Mouse (Mus musculus) embryonic facial prominence, embryonic 13.5 days (tissue): ENCODE data around the gene Rxfp1. TPM values are rescaled to one million over a fixed set of nuclear protein-coding genes. Genes with fewer than 3 reads are reported as not detected.
"Not testable (repeated sequence)": the region's sequence is repeated elsewhere in the genome, so short reads cannot be mapped to it uniquely, and the experiment has no call there.

Experiments
- ATAC-seq: fragments of 200-750 bp; cut with Nextera tagmentation; 2 replicates; pipeline ENCODE4 v1.8.0; 2017; ENCODE audit warnings: low read depth; ENCODE audit not compliant: insufficient number of reproducible peaks, insufficient read depth, low FRiP score, low TSS enrichment
- H3K27ac ChIP-seq: fragments of 300-500 bp; sonication (generic); 2 replicates; pipeline ENCODE4 v1.5.1; 2015; ENCODE audit warnings: moderate library complexity, mild to moderate bottlenecking, inconsistent platforms
- H3K27me3 ChIP-seq: fragments of 300-500 bp; sonication (generic); 2 replicates; pipeline ENCODE4 v1.6.1; 2015; ENCODE audit warnings: mild to moderate bottlenecking, inconsistent platforms
- H3K36me3 ChIP-seq: fragments of 300-500 bp; sonication (generic); 2 replicates; pipeline ENCODE4 v1.6.1; 2015; ENCODE audit warnings: mild to moderate bottlenecking, inconsistent platforms
- H3K4me1 ChIP-seq: fragments of 300-500 bp; sonication (generic); 2 replicates; pipeline ENCODE4 v1.6.1; 2015; ENCODE audit warnings: inconsistent platforms
- H3K4me2 ChIP-seq: fragments of 300-500 bp; sonication (generic); 2 replicates; pipeline ENCODE4 v1.6.1; 2015; ENCODE audit warnings: moderate library complexity, mild to moderate bottlenecking, inconsistent platforms
- H3K4me3 ChIP-seq: fragments of 300-500 bp; sonication (generic); 2 replicates; pipeline ENCODE4 v1.5.1; 2015; ENCODE audit warnings: mild to moderate bottlenecking, inconsistent platforms
- H3K9ac ChIP-seq: fragments of 300-500 bp; sonication (generic); 2 replicates; pipeline ENCODE4 v1.6.1; 2015; ENCODE audit warnings: mild to moderate bottlenecking, inconsistent platforms
- H3K9me3 ChIP-seq: fragments of 300-500 bp; sonication (generic); 2 replicates; pipeline ENCODE4 v1.6.1; 2016; ENCODE audit warnings: inconsistent platforms
- WGBS: fragments of 180-500 bp; shearing (Covaris S2); methylation state at CpG from one replicate; pipeline ENCODE4 v1.1.7; 2015; ENCODE audit warnings: mixed read lengths; 5-methylcytosine and 5-hydroxymethylcytosine counted together
- polyA plus RNA-seq: library from polyadenylated mRNA; unstranded; fragments of >200 nt; fragmentation: Nextera tagmentation; extraction: Ambion mirVana; gene quantifications from 2 replicates; pipeline ENCODE4 v1.2.1, GENCODE M21; 2015

Rxfp1 gene
- polyA plus RNA-seq, 1 experiment from 2014 or later, result 2.6 TPM

DNA sequence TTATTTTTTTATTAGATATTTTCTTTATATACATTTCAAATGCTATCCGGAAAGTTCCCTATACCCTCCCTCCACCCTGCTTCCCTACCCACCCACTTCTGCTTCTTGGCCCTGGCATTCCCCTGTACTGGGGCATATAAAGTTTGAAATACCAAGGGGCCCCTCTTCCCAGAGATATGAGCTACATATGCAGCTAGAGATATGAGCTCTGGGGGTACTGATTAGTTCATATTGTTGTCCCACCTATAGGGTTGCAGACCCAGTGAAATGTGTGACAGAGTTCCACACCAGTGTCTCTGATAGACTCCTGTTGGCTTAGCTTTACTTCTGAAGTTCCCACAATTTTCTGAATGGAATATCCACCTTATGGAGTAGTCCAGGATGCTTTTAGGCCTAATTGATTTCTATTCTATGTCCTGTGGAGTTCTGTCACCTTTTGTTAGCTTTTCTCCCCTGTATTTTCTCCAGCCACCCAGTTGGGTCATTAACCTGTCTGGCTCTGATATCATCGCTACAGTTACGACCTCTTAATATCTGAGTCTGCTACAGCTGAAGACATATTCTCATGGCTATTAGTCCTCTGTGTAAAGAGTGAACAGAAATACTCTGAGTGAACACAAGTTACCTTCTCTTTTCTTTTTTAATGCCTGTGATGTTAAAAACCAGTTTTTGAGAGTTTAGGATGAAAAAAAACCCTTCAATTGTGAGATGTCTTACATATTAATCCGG, 16.8 kb downstream of the Rxfp1 start:
- no peak for ATAC-seq
- H3K4me1 ChIP-seq, result no peaks in the 10 kb centered on the region
- 85% methylated on average over 4 of the region's 4 CpGs for WGBS
- H3K27ac ChIP-seq, result no peak overlapping the region
- H3K27me3 ChIP-seq, result no peaks in the 10 kb centered on the region
- H3K4me3 ChIP-seq, result no peak overlapping the region
- no peak overlapping the region for H3K9ac ChIP-seq
- H3K4me2 ChIP-seq, result no peak overlapping the region
- H3K36me3 ChIP-seq, result no peaks in the 10 kb centered on the region
- no peaks in the 10 kb centered on the region for H3K9me3 ChIP-seq

DNA sequence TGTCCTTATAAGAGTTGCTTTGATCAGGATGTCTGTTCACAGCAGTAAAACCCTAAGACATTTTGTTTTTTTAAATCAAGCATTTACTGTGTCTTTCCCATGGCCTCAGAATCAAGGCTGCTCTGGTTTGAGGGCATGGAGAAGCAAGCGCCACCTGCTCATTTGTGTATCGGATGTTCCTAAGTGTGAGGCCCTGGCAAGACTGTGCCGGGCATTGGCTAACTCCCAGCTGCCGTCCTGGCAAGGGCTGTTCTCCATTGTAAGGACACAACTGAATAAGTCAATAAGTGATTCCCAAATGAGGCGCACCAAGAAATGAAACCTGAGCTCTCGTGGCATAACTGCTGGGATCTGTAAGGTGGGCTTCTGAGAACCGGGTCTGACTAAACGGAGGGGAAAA, 31.2 kb downstream of the Rxfp1 start:
- WGBS, result 78% methylated on average over 8 of the region's 8 CpGs
- no peak overlapping the region for H3K9ac ChIP-seq
- H3K27me3 ChIP-seq, result no peaks in the 10 kb centered on the region
- ATAC-seq, result no peak
- H3K27ac ChIP-seq, result no peak overlapping the region
- no peaks in the 10 kb centered on the region for H3K4me1 ChIP-seq
- H3K9me3 ChIP-seq, result no peaks in the 10 kb centered on the region; the same call in 1 of the 2 replicates
- no peak overlapping the region for H3K4me3 ChIP-seq
- H3K4me2 ChIP-seq, result no peak overlapping the region
- H3K36me3 ChIP-seq, result no peaks in the 10 kb centered on the region

DNA sequence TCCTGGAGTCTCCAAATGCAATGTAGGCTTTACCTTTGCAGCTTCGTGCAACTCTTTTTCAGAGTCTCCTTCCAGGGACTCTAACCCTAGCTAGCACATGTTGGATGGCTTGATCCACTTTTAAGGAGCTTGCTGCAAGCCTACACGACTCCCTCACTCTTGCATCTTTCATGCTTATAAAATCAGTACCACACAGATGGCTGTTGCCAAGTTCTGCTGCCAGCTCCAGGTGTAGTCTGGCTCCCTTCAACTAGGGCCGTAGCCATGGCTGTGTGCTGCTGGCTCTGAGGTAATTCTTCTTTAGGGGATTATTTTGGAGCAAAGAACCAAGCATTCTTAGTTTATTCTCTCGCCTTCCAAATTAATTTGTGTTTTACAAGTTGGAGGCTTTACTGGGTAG, 34.5 kb downstream of the Rxfp1 start:
- H3K4me1 ChIP-seq, result no peaks in the 10 kb centered on the region
- H3K4me2 ChIP-seq, result no peak overlapping the region
- ATAC-seq, result no peak
- no peaks in the 10 kb centered on the region for H3K36me3 ChIP-seq
- no peak overlapping the region for H3K4me3 ChIP-seq
- no peak overlapping the region for H3K27ac ChIP-seq
- H3K9me3 ChIP-seq, result no peaks in the 10 kb centered on the region
- 73% methylated on average over 4 of the region's 4 CpGs for WGBS
- H3K27me3 ChIP-seq, result no peaks in the 10 kb centered on the region
- H3K9ac ChIP-seq, result no peak overlapping the region

DNA sequence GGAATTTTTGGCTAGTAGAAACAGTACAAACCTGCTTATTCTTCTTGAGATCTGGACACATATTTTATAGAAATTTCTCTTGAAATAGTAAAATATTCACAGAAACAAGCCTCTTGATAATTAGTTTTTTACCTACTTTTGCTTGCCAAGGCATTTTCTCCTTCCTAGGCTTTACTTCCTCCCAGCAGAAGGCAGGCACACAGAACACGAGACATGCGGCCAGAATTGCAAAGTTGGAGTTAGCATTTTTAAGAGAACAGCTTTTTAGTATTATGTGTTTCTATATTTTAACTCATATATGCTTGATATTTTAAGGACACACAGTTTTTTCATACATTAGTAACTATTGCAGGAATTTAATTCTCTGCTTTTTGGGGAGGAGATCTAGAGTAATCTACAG, 45.7 kb downstream of the Rxfp1 start:
- no peak overlapping the region for H3K4me2 ChIP-seq
- no peak overlapping the region for H3K27ac ChIP-seq
- no peaks in the 10 kb centered on the region for H3K27me3 ChIP-seq
- H3K9me3 ChIP-seq, result no peaks in the 10 kb centered on the region
- no peaks in the 10 kb centered on the region for H3K4me1 ChIP-seq
- WGBS, result 83% methylated on average over 2 of the region's 2 CpGs
- H3K36me3 ChIP-seq, result no peaks in the 10 kb centered on the region
- no peak overlapping the region for H3K9ac ChIP-seq
- H3K4me3 ChIP-seq, result no peak overlapping the region
- ATAC-seq, result no peak

DNA sequence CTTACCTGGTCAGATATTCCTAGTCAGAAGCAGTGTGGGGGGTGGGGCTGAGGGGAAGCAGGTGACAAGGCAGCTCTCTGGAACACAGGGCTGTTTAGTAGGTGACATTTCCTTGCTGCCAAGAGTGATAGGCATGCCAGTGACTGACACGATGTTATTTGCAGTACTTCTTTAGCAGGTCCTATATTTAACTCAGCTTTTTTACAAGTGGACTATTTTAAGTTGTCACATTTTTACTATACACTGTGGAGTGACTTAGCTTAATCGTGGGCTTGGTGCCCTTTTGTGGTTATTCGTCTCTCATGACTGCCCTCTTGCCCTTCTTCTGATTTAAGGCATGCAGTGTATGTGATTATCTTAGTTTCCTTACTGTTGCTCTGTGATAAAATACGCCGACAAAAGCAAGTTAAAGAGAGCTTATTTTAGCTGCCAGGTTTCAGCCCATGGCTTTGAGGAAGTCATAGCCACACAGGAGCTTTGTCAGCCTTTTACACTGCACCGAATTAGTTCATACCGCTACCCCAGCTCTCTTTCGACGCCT, 47.5 kb downstream of the Rxfp1 start:
- no peaks in the 10 kb centered on the region for H3K27me3 ChIP-seq
- H3K4me1 ChIP-seq, result no peaks in the 10 kb centered on the region
- no peak overlapping the region for H3K4me2 ChIP-seq
- H3K4me3 ChIP-seq, result no peak overlapping the region
- ATAC-seq, result no peak
- WGBS, result 85% methylated on average over 9 of the region's 9 CpGs
- no peaks in the 10 kb centered on the region for H3K9me3 ChIP-seq
- no peak overlapping the region for H3K27ac ChIP-seq
- H3K9ac ChIP-seq, result no peak overlapping the region
- no peaks in the 10 kb centered on the region for H3K36me3 ChIP-seq

DNA sequence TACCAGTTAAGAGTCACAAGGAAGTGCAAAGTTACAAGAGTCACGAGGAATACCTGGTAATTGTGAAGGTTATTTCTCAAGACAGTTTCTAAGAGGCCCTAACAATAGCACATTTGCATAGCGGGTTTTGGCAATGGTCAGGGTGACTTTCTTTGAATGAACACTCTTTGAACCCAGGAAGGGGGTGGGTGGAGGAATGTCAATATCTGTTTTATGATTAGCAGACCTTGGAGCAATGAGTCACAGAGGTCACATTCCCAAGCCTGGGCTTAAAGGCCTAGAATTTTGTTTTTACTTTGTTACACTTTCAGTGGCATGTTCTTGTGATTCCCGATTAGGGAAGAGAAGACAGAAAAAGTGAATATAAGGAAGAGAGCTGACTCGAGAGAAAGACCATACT, 49.6 kb downstream of the Rxfp1 start:
- H3K4me2 ChIP-seq, H3K27ac ChIP-seq, H3K36me3 ChIP-seq, H3K27me3 ChIP-seq, H3K4me1 ChIP-seq, H3K4me3 ChIP-seq, H3K9ac ChIP-seq, ATAC-seq, H3K9me3 ChIP-seq: not testable (repeated sequence)
- 81% methylated on average over 4 of the region's 4 CpGs for WGBS

DNA sequence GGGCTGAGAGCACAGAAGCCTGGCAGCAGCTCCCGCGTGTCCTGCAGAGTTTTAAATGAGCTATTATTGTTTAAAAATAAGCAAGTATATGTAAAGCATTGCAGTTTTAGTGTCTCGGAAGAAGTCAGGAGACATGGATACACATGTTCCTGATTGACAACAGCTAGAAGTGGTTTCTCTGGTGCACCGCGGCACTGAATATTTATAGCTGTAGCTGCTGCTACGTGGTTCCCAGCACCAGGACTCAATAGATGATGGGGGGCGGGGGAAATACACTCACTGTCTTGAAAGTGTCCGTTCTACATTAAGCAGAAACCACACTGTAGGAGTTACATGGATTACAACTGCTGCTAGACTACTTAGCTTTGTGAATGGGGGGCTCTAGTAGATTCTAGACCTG, 54.2 kb downstream of the Rxfp1 start:
- Histone ChIP-seq H3K27me3 (no peaks in the 10 kb centered on the region), H3K4me3 (no peak overlapping the region), H3K27ac (no peak overlapping the region), H3K36me3 (no peaks in the 10 kb centered on the region), H3K9ac (no peak overlapping the region), H3K9me3 (no peaks in the 10 kb centered on the region), H3K4me2 (no peak overlapping the region), H3K4me1 (0 out of 2 replicates have a peak, but pooled peaks cover 5% of the 10 kb centered on the region)
- 67% methylated on average over 8 of the region's 8 CpGs for WGBS
- ATAC-seq, result no peak

DNA sequence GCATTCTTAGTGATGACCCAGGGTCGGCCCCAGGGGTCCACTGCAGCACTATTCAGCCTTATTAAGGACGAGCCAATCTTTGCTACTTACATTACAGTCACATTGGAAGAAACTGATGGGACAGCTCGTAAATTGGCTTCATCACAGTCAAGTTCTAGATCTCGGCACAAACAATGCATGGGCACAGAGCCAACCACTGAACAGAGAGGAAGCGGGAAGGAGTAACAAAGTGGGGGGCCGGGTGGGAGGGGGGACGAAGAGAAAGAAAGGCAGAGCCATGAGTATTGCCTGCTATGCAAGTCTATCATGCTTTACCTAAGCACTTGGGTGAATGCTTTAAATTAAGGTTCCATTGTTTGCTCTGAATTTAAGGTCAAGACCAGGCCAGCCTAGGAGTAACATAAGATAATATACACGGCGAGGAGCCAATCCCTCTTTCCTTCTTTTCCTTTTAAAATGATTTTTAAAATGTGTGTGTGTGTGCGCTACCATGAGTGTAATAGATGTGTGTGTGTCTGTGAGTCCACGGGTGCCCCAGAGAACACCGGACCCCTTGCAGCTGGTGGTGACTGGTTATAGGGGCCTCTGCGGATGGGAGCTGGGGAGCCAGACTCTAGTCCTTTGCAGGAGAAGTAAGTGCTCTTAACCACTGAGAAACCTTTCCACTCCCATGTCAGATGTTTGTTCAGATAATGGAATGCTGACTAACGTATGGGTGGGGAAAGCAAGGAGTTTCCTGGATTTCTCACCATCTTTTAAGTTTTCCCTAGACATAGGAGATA, 55.1 kb downstream of the Rxfp1 start:
- H3K4me1 ChIP-seq, result 0 out of 2 replicates have a peak, but pooled peaks cover 5% of the 10 kb centered on the region
- no peak overlapping the region for H3K9ac ChIP-seq
- H3K27me3 ChIP-seq, result no peaks in the 10 kb centered on the region
- H3K36me3 ChIP-seq, result no peaks in the 10 kb centered on the region
- no peak overlapping the region for H3K27ac ChIP-seq
- ATAC-seq, result no peak
- no peaks in the 10 kb centered on the region for H3K9me3 ChIP-seq
- 66% methylated on average over 14 of the region's 14 CpGs for WGBS
- H3K4me3 ChIP-seq, result no peak overlapping the region
- no peak overlapping the region for H3K4me2 ChIP-seq

DNA sequence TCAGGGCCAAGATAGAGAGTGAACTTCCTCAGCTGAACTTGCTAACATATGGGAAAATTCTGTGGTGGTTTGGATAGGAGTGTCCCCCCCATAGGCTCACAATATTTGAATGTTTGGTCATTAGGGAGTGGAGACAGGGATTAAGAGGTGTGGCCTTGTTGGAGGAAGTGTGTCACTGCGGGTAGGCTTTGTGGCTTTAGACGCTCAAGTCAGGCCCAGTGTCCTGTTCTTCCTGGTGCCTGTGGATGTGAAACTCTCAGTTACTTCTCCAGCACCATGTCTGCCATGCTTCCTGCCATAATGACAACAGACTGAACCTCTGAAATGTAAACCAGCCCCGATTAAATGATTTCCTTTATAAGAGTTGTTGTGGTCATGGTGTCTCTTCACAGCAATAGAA, 61.3 kb downstream of the Rxfp1 start:
- H3K9ac ChIP-seq, result no peak overlapping the region
- H3K4me3 ChIP-seq, result no peak overlapping the region
- no peak overlapping the region for H3K4me2 ChIP-seq
- no peaks in the 10 kb centered on the region for H3K27me3 ChIP-seq
- no peak overlapping the region for H3K27ac ChIP-seq
- no peaks in the 10 kb centered on the region for H3K4me1 ChIP-seq
- ATAC-seq, result no peak
- 78% methylated on average over 3 of the region's 3 CpGs for WGBS
- no peaks in the 10 kb centered on the region for H3K9me3 ChIP-seq
- no peaks in the 10 kb centered on the region for H3K36me3 ChIP-seq

DNA sequence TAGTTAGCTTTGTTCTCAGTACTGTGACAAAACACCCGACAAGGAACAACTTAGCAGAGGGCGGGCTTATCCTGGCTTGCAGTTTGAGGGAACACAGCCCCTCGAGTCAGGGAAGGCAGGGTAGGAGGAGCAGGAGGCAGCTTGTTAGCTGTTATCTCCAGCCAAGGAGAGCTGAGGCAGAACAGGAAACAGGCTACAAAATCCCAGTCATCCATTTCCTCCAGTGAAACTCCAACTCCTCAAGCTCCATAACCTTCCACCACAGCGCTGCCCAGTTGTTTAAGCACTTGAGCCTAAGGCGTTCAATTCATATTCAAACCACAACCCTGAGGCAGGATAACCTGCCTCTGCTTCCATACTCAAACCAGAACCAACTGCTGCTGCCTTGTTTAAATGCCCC, 63.0 kb downstream of the Rxfp1 start:
- Histone ChIP-seq H3K4me1 (no peaks in the 10 kb centered on the region), H3K27me3 (no peaks in the 10 kb centered on the region; the same call in 1 of the 2 replicates), H3K27ac (no peak overlapping the region), H3K36me3 (no peaks in the 10 kb centered on the region), H3K4me3 (no peak overlapping the region), H3K9ac (no peak overlapping the region), H3K9me3 (no peaks in the 10 kb centered on the region), H3K4me2 (no peak overlapping the region)
- ATAC-seq, result no peak
- 82% methylated on average over 5 of the region's 5 CpGs for WGBS

DNA sequence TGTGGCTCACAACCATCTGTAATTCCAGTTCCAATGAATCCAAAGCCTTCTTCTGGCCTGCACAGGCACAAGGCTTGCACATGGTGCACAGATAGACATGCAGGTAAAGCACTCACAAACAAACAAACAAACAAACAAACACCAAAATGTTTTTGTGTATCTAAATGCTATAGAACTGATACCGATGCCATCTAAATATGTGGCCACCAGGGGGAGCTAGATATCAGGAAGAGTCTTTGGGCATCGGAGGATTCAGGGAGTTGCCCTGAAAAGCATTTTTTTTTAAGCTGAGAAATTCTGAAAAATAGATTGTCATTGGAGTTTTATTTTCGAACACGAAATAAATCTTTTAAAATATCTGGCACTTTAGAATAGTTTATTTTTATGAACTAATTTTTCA, 64.6 kb downstream of the Rxfp1 start:
- Histone ChIP-seq H3K4me1 (no peaks in the 10 kb centered on the region), H3K9me3 (no peaks in the 10 kb centered on the region), H3K27ac (no peak overlapping the region), H3K27me3 (no peaks in the 10 kb centered on the region; the same call in 1 of the 2 replicates), H3K36me3 (no peaks in the 10 kb centered on the region), H3K4me3 (no peak overlapping the region), H3K4me2 (no peak overlapping the region), H3K9ac (no peak overlapping the region)
- 18% methylated on average over 4 of the region's 4 CpGs for WGBS
- no peak for ATAC-seq

DNA sequence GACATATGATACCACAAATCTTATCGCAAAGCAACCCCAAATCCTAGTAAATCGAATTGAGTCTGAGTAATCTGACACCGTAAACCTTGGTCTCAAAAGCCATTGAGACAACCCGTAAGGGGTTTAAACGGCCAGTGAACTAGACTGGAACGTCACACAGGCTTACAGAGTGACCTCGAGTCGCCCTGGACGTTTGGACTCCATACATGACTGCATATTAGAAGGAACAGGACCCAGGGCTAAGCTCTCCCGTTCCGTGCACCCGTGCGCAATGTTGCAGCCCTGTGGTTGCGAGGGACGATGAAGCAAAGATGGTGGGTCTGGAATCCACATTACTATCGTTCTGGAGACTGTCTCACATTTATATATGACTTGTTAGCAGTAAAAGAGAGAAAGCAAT, 65.5 kb downstream of the Rxfp1 start:
- Histone ChIP-seq H3K4me3 (no peak overlapping the region), H3K9me3 (no peaks in the 10 kb centered on the region), H3K27ac (no peak overlapping the region), H3K4me2 (no peak overlapping the region), H3K4me1 (peaks cover 3% of the 10 kb centered on the region; the same call in 1 of the 2 replicates), H3K27me3 (no peaks in the 10 kb centered on the region; the same call in 1 of the 2 replicates), H3K9ac (no peak overlapping the region), H3K36me3 (no peaks in the 10 kb centered on the region)
- 55% methylated on average over 16 of the region's 16 CpGs for WGBS
- ATAC-seq, result no peak
